Mouse (Mus musculus) forebrain, embryonic 14.5 days (tissue): ENCODE measurements at regions not wholly inside any gene's neighbourhood (a gene's known extent, or its start where the extent isn't known, plus 50 kb on each side); places are given as distances from the start of the nearest gene placed in this dataset.

ENCODE experiments used
- ATAC-seq: fragments of 200-750 bp; cut with Nextera tagmentation; 2 replicates; pipeline ENCODE4 v1.8.0; 2017; ENCODE audit warnings: mild to moderate bottlenecking, moderate library complexity
- DNase-seq: peaks from one replicate; pipeline ENCODE4 v3.0.0-alpha.2; 2015; ENCODE audit warnings: low spot score
- H3K27ac ChIP-seq: fragments of 300-500 bp; sonication (generic); 2 replicates; pipeline ENCODE4 v1.5.1; 2014; ENCODE audit warnings: low read depth, mild to moderate bottlenecking, control low read depth, low read length, moderate library complexity
- H3K27me3 ChIP-seq: fragments of 300-500 bp; sonication (generic); replicated peaks from 2 replicates; pipeline ENCODE4 v1.6.1; 2014; ENCODE audit warnings: low read length, control low read depth, mixed read lengths; ENCODE audit not compliant: control insufficient read depth, insufficient read depth
- H3K36me3 ChIP-seq: fragments of 300-500 bp; sonication (generic); 2 replicates; pipeline ENCODE4 v1.6.1; 2014; ENCODE audit warnings: low read length, control low read depth; ENCODE audit not compliant: control insufficient read depth, insufficient read depth
- H3K4me1 ChIP-seq: fragments of 300-500 bp; sonication (generic); 2 replicates; pipeline ENCODE4 v1.6.1; 2014; ENCODE audit warnings: antibody characterized with exemption, low read length, control low read depth; ENCODE audit not compliant: control insufficient read depth, insufficient read depth
- H3K4me2 ChIP-seq: fragments of 300-500 bp; sonication (generic); 2 replicates; pipeline ENCODE4 v1.6.1; 2014; ENCODE audit warnings: mild to moderate bottlenecking, control low read depth, low read length
- H3K4me3 ChIP-seq: fragments of 300-500 bp; sonication (generic); 2 replicates; pipeline ENCODE4 v1.5.1; 2014; ENCODE audit warnings: low read depth, low read length, control low read depth
- H3K9ac ChIP-seq: fragments of 300-500 bp; sonication (generic); 2 replicates; pipeline ENCODE4 v1.6.1; 2014; ENCODE audit warnings: mild to moderate bottlenecking, low read length, control low read depth, moderate library complexity
- H3K9me3 ChIP-seq: fragments of 300-500 bp; sonication (generic); replicated peaks from 2 replicates; pipeline ENCODE4 v1.6.1; 2016; ENCODE audit warnings: low read length, control low read depth, mixed read lengths; ENCODE audit not compliant: control insufficient read depth
- WGBS: fragments of 180-500 bp; shearing (Covaris S2); extraction: QIAGEN DNeasy Blood & Tissue Kit; methylation state at CpG from one replicate; pipeline ENCODE4 v1.1.7; 2014; 5-methylcytosine and 5-hydroxymethylcytosine counted together

DNA sequence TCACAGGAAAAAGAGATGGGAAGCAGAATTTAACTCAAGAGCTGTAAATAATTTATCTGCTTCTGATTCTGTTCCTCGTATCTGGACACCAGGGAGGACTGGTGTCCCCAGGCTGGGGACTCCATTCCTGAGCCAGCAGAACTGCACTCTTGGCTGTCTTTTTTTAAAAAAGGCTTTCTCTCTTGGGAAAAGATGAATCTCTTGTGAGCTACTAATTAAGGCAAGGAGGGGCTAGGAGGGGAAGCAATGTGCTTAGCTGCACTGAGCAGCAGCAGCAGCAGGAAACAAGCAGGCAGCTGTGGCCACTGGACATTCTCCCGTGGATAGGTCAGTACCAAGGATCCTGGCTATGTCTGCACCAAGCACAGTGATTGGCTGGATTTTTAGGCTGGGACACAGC lies 152.1 kb downstream of the Rybp start:
- Histone ChIP-seq H3K4me1 (peaks cover 9% of the 10 kb centered on the region), H3K27me3 (no peaks in the 10 kb centered on the region), H3K27ac (no peak overlapping the region), H3K4me2 (no peak overlapping the region), H3K9ac (no peak overlapping the region), H3K36me3 (no peaks in the 10 kb centered on the region), H3K9me3 (no peaks in the 10 kb centered on the region), H3K4me3 (no peak overlapping the region)
- ATAC-seq: no peak
- no peak for DNase-seq
- 49% methylated on average over 2 of the region's 2 CpGs for WGBS

DNA sequence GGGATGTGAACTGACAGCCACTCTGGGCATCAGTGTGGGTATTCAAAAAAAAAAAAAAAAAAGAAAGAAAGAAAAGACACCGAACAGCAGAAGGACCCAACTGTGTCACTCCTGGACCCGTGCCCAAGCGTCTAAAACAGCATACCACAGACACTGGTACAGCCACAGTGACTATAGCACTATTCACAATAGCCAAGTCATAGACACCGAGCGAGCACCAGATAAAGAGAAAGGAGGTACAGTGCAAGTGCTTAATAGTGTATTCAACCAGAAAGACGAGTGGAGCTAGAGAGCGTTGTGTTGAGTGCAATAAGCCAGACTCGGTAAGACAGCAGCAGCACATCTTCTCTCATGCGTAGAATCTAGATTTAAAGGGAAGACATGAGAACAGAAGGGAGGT lies 153.3 kb downstream of the Rybp start:
- ATAC-seq (peak; percentile 66), DNase-seq (peak; percentile 71)
- H3K27ac ChIP-seq: no peak overlapping the region
- no peaks in the 10 kb centered on the region for H3K36me3 ChIP-seq
- no peak overlapping the region for H3K4me3 ChIP-seq
- no peaks in the 10 kb centered on the region for H3K9me3 ChIP-seq
- peaks cover 9% of the 10 kb centered on the region for H3K4me1 ChIP-seq
- H3K9ac ChIP-seq: no peak overlapping the region
- H3K27me3 ChIP-seq: no peaks in the 10 kb centered on the region
- 22% methylated on average over 9 of the region's 9 CpGs for WGBS
- no peak overlapping the region for H3K4me2 ChIP-seq

DNA sequence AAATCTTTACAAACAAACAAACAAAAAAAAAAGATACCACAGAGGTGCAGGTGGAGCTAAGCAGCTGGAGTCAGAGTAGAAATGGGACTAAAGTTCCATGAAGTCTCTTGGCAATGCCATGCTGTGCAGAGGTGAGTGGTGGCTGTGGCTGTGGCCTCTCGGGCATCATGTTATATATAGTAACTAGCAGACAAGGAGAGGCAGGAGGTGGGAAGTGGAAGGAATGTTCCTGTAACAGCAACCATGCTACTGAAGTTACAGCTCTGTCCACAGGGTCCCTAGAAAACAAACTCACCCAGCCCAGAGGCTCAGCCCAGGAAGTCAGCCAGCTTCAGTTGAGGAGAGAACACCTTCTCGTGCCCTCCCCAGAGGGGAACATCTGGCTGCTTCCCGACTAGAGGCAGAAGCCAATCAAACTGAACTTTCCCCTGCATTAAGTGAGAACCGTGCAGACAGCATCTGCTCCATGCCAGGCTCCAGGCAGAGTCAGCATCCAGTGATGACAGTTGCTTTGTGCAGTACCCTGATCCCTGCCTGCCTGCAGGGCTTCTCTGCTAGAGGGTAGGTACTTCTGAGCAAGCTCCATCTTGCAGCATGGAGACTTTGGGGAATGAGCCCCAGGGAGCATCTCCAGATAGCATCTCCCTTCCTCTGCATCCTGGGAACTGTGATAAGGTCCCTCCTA lies 154.2 kb downstream of the Rybp start:
- peaks cover 13% of the 10 kb centered on the region for H3K4me1 ChIP-seq
- H3K36me3 ChIP-seq: no peaks in the 10 kb centered on the region
- H3K4me3 ChIP-seq: no peak overlapping the region
- no peak overlapping the region for H3K9ac ChIP-seq
- H3K27ac ChIP-seq: no peak overlapping the region
- peak; percentile 57 for ATAC-seq
- H3K9me3 ChIP-seq: no peaks in the 10 kb centered on the region
- DNase-seq: peak; percentile 52
- H3K4me2 ChIP-seq: no peak overlapping the region
- no peaks in the 10 kb centered on the region for H3K27me3 ChIP-seq
- WGBS: 42% methylated on average over 4 of the region's 4 CpGs

DNA sequence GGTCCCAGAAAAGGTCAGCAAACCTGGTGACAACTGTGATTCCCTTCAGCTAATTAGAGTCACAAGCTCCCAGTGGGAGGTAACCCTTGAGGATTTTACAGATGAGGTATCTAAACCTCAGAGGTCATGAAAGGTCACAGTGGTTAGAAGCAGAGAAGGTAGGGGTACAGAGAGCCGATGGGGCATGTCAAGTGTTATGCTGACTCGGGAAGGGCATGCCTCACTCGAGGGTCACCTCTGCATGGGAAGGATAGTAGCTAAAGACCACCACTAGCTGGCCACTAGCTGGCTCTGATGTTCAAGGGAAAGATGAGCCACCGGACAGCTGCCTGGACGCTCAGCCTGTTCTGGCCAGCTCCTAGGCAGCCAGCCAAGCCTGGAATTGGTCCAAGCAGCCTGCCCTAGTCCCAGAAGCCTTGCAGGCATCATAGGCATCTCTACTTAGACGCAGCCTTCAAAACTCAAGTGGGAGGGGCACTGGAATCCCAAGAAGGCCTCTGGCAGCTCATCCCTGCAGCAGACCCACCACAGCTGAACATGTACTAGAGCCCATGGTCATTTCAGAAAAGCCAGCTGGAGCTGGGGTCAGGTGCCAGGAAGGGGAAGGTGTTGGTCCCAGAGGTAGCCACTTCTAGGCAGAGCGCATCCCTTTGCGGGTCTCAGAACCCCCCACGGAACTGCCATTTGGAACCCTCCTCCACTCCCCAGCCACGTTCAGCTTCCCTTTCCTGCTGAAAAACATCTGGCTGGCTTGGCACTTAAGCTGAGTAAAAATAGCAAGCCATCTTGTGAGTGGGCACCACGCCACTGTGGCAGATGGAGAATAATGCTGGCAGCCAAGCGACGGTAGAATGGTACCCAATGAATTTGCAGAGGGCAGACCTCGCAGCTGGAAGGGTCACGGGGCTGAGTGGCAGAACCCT lies 159.8 kb downstream of the Rybp start:
- 33% methylated on average over 15 of the region's 15 CpGs for WGBS
- Histone ChIP-seq H3K27me3 (no peaks in the 10 kb centered on the region), H3K27ac (peak overlapping the region; percentile 68; the same call in 1 of the 2 replicates), H3K36me3 (no peaks in the 10 kb centered on the region), H3K9me3 (no peaks in the 10 kb centered on the region), H3K4me2 (peak overlapping the region; percentile 14; the same call in 1 of the 2 replicates), H3K9ac (no peak overlapping the region), H3K4me3 (no peak overlapping the region), H3K4me1 (peaks cover 14% of the 10 kb centered on the region)
- ATAC-seq (peak; percentile 91), DNase-seq (peak; percentile 90)

DNA sequence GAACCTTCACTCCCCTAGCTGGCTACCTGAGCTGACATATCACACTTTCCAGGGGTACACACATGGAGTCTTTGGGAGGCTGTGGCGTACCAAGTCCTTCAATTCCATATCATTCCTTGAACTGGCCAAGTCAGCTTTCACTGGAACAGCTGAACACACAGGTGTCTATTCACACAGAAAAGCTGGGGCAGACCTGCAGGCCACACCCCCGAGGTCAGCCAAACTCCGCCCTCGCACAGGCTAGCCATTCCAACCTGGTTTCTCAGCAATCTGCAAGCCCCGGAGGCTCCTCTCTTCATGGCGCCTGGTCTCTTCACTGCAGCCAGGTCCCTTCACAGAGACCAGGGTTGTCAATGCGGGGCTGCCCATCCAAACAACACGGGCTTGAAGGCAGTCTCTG lies 160.5 kb downstream of the Rybp start:
- 47% methylated on average over 8 of the region's 8 CpGs for WGBS
- no peaks in the 10 kb centered on the region for H3K27me3 ChIP-seq
- ATAC-seq: no peak

DNA sequence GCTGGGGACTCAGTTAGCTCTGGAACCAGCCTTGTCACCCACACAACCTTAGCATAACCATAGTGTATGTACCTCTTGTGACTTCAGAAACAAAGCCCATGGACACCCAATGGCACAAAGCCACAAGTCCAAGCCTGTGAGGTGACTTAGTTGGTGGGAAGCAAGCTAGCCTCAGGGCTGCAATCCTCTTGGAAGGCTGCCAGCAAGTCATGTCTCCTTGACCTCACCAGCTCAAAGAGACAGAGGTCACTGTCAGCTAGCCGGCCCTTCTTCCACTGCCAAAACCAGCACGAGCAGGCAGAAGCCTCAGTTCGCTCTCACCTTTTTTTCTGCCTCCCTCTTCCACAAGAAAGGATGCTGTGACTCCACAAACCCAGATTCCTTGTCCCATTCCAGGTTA lies 161.0 kb downstream of the Rybp start:
- peaks cover 14% of the 10 kb centered on the region for H3K4me1 ChIP-seq
- H3K4me3 ChIP-seq: no peak overlapping the region
- ATAC-seq (no peak), DNase-seq (no peak)
- H3K9ac ChIP-seq: no peak overlapping the region
- no peak overlapping the region for H3K4me2 ChIP-seq
- H3K27ac ChIP-seq: no peak overlapping the region
- H3K36me3 ChIP-seq: no peaks in the 10 kb centered on the region
- no peaks in the 10 kb centered on the region for H3K9me3 ChIP-seq
- H3K27me3 ChIP-seq: no peaks in the 10 kb centered on the region
- WGBS: 93% methylated on average over 3 of the region's 3 CpGs

More for the DNA sequence above, 160.5 kb downstream of the Rybp start:
- H3K4me1 ChIP-seq: peaks cover 14% of the 10 kb centered on the region
- no peak overlapping the region for H3K27ac ChIP-seq
- H3K4me3 ChIP-seq: no peak overlapping the region
- H3K4me2 ChIP-seq: no peak overlapping the region
- H3K36me3 ChIP-seq: no peaks in the 10 kb centered on the region
- no peak for DNase-seq
- H3K9me3 ChIP-seq: no peaks in the 10 kb centered on the region
- H3K9ac ChIP-seq: no peak overlapping the region

DNA sequence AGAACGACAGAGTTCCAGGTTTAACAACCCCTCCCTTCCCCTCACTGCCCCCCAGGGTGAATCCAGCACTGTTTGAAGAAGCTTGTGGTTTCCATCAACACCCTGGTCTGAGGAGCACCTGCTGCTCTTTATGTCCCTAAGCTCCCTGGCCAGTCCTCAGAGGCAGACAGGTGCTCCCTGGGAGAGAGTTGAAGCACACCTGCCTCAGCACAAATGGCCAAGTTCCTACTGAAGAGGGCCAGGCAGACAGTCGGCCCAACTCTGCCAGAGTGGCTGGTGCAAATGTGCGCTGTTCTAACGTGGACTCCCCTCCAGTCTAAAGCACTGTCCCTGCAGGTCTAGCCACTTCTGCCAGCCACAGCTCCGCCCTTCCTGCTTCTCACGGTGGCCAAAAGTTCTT lies 166.0 kb downstream of the Rybp start:
- Histone ChIP-seq H3K27me3 (no peaks in the 10 kb centered on the region), H3K4me3 (no peak overlapping the region), H3K9ac (no peak overlapping the region), H3K4me1 (peaks cover 7% of the 10 kb centered on the region; the same call in 1 of the 2 replicates), H3K4me2 (no peak overlapping the region), H3K27ac (no peak overlapping the region), H3K9me3 (no peaks in the 10 kb centered on the region), H3K36me3 (no peaks in the 10 kb centered on the region)
- ATAC-seq: no peak
- WGBS: 60% methylated on average over 6 of the region's 6 CpGs
- no peak for DNase-seq

DNA sequence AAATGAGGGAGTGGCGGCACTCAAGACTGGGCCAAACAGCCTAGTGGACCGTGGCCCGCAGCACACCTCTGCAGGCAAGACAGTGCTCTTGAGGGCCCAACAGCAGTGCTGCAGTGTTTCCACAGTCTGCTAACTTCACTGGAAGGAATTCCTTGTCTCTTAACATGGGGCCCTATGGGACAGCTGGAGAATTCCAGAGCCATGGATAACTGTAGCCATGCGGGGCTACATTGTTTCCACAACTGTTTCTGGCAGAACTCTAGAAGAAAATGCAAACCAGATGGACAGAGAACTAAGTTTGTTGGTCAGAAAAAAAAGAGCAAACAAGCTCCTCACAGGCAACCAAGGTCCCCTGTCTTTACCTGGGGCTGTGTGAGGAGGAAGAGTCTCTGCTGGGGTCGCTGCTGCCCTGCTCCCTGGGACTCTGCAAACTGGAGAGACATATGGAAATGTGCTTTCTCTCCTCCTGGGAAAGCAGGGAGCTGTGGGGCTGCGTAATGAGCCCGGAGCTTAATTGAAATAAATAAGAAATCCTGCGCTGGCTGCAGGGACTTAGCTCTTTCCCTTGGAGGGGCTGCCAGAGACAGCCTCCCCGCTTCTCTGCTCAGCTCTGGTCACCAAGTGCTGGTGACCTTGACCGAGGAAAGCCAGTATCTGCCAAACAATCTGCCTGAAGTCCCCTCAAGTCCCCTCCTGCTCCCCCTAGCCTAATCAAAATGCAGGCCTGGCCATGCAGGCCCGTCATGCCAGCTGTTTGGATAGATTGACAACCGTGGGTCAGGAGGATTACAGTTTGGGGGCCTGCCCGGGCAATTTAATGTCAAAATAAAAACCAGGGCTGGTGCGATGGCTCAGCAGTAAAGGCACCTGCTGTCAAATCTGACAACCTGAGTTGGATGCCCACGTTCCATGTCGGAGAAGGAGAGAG lies 167.0 kb downstream of the Rybp start:
- no peak overlapping the region for H3K4me3 ChIP-seq
- 0 out of 2 replicates have a peak overlapping the region, but pooled peaks have one; percentile 33 for H3K27ac ChIP-seq
- no peaks in the 10 kb centered on the region for H3K27me3 ChIP-seq
- H3K4me1 ChIP-seq: peaks cover 7% of the 10 kb centered on the region; the same call in 1 of the 2 replicates
- 55% methylated on average over 16 of the region's 16 CpGs for WGBS
- no peak overlapping the region; the same call in 1 of the 2 replicates for H3K9ac ChIP-seq
- ATAC-seq (peak; percentile 20; the same call in 1 of the 2 replicates), DNase-seq (peak; percentile 27)
- H3K4me2 ChIP-seq: no peak overlapping the region
- no peaks in the 10 kb centered on the region for H3K36me3 ChIP-seq
- H3K9me3 ChIP-seq: no peaks in the 10 kb centered on the region
